Mouse (Mus musculus) CD8-positive naive resting alpha-beta T cell, adult 2 months (primary cell): ENCODE data around the gene Rwdd2b.

Experiments
- DNase-seq, 2 experiments: peaks; one replicate each; pipeline ENCODE4 v3.0.0; 2022; ENCODE audit warnings: low read depth in 2 of 2, low spot score in 2 of 2

Rwdd2b gene

GRCm38 (mm10) chr16:87440184-87440686, at the start of gene Rwdd2b:
TSS of gene Rwdd2b (minus strand) at chr16:87440573.
- peak; percentile 88 to 90 for DNase-seq

DNA sequence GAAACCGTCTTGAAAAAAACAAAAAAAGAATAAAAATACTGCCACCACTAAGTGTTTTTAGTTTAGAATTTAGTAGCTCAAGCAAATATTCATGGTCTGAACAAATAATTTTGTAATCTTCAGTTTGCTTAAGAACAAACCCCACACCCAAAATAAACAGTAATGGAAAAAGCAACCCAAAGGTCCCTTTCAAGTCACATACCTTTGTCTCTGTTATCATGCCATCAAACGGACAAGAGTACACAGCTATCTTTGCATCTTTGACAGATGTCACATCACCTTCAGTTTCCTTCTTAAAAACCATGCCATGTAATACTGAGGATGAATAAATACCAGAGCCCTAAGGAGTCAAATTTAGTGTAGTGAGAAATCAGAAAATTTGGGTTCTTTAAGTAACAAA, 48.2 kb upstream of the Rwdd2b start:
- DNase-seq, result no peak

DNA sequence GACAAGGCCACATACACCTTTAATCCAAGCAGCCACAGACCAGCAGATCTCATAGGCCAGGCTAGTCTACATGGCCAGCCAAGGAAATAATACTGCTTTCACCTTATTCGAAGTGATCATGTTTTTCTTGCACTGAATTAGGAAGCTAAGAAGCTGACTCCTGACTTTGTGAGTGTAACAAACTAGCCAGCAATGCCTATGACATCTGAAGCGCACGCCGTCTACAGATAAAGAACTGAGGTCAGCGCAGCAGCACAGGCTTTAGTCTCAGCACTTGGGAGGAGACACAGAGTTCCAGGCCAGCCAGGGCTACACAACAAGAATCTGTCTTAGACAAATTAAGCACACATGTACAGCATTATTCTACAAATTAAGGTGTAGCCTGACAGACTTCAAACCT, 46.4 kb upstream of the Rwdd2b start:
- no peak for DNase-seq

DNA sequence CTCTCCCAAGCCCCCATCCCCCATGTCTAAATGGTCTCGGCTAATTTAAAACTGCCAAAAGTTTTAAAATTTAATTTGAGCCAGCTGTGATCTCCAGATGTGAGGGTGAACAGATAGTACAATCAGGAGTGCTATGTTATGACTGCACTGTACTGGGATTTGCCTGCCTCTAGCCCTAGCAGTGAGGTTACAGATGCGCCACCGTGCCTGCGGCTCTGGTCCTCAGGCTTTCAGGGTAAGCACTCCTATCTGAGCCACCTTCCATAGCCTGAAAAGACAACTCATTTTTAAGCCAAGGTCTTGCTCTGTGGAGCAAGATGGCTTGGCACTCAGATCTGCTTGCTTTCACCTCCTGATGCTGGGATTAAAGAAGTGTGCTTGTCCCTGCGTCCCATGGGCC, 44.0 kb upstream of the Rwdd2b start:
- no peak for DNase-seq

DNA sequence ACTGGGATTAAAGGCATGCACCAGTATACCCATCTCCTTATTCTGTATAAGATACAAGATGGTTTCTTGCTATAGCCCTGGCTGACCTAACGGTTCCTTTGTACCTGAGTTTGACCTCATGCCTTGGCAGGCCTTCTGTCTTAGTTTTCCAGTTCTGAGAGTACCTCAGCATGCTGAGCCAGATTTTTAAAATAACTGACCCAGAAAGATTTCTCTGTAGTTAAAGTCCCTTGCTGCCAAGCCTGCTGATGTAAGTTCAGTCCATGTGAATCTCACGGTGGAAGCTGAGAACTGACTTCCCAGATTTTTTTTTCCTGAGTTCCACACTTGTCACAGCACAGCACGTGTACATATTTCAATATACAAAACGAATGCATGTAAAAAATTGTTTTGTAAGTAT, 30.2 kb upstream of the Rwdd2b start:
- DNase-seq, result no peak

GRCm38 (mm10) chr16:87458752-87459151, 18.4 kb upstream of the Rwdd2b start:
- no peak for DNase-seq

- DNase-seq, result peak in 1 of 2 experiments; percentile 40
These were observed 14.8 kb upstream of the Rwdd2b start for GRCm38 (mm10) chr16:87455180-87455611.

DNA sequence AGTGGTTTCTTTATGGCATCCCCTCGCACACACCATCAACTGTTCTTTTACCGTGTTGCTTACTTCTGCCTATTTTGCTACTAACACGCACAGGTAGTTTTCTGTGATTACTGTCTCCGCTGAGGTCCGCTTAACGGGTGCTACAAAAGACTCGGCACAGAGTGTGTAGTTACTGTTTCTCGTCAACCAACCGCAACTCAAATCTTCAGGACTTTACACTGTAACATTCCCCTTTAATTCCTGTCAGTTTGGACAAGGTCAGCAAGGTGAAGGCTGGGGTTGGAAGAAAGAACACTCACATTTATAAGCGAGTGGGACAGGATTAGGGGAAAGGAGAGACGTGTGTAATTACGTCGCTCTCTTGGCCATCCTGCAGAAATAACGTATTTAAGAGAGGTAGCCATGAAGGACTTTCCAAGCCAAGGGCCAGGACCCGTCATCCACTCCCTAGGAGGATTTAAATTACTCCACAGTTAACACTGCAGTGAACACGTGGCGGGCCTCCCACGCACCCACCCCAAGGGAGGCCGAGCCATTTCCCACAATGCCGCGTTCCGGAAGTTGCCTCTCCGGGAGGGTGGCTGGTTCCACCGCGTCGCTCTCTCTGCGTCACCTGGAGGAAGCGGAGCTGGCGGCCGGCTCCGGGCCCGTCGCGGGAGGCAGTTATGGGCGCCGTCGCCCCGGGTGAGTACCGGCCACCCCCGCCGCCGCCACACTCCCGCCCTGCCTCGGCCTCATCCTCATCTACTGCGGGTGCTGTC, 14.2 kb upstream of the Rwdd2b start, which contains the start of gene Usp16:
Usp16 (plus strand) TSS at position 285 of the 761 bp plus-strand sequence.
- DNase-seq, result peak; percentile 86 to 90

DNA sequence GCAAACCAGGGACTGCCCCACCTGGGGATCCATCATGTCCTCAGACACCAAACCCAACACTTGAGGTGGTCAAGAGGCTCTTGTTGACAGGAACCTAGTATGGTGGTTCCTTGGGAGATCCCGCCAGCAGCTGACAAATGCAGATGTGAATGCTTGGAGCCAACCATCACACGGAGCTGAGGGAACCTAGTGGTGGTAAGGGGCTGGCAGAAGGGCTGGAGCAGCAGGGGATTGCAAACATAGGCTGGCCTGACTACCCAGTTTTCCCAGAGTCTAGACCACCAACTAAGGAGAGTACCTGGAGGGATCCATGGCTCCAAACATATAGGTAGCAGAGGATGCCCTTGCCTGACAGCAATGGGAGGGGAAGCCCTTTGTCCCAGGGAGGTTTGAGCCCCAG, 12.9 kb upstream of the Rwdd2b start:
- DNase-seq, result no peak

DNA sequence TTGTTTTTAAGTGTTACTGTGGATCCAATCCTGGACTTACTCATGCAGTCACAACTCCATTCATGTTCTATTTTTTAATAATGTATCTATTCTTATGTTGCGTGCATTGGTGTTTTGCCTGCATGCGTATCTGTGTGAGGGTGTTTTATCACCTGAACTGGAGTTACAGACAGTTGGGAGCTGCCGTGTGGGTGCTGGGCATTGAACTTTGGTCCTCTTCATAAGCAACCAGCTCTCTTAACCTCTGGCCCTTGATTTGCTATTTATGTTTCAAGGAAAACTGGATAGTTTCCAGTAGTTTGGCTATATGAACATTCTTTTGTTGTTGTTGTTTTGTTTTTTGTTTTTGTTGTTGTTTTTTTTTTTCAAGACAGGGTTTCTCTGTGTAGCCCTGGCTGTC, 5.2 kb upstream of the Rwdd2b start:
- DNase-seq, result no peak

GRCm38 (mm10) chr16:87445110-87445509, 4.7 kb upstream of the Rwdd2b start:
- DNase-seq, result no peak

GRCm38 (mm10) chr16:87444071-87444470, 3.7 kb upstream of the Rwdd2b start:
- DNase-seq, result no peak

DNA sequence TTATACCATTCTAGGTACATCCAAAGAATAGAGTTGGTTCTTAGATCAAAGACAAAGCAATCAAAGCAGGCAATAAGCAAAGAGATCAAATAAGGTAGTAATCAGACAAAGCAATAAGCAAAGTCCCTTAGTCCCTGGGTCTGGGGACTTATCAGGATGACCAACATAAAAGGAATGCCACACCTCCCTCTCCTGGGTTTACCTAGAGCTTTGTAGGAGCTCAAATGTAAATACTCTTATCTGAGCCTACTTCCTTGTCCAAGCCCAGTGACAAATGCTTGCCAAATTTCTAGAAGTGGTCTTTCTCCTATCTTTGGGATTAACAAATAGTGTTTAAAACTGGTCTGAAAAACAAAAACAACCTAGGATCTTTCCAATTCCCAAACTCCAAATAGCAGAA, 2.9 kb upstream of the Rwdd2b start:
- no peak for DNase-seq

- no peak for DNase-seq
These were observed 1.9 kb upstream of the Rwdd2b start for GRCm38 (mm10) chr16:87442291-87442690.

- DNase-seq, result peak in 1 of 2 experiments; percentile 11
These were observed 716 bp upstream of the Rwdd2b start for GRCm38 (mm10) chr16:87441089-87441488.

- no peak for DNase-seq
These were observed 1.7 kb downstream of the Rwdd2b start for GRCm38 (mm10) chr16:87438697-87439096.

- DNase-seq, result no peak
These were observed 3.3 kb downstream of the Rwdd2b start for GRCm38 (mm10) chr16:87437096-87437495.

GRCm38 (mm10) chr16:87435411-87436205, 4.8 kb downstream of the Rwdd2b start:
- no peak for DNase-seq

- DNase-seq, result no peak
These were observed 5.4 kb downstream of the Rwdd2b start for GRCm38 (mm10) chr16:87434946-87435345.

DNA sequence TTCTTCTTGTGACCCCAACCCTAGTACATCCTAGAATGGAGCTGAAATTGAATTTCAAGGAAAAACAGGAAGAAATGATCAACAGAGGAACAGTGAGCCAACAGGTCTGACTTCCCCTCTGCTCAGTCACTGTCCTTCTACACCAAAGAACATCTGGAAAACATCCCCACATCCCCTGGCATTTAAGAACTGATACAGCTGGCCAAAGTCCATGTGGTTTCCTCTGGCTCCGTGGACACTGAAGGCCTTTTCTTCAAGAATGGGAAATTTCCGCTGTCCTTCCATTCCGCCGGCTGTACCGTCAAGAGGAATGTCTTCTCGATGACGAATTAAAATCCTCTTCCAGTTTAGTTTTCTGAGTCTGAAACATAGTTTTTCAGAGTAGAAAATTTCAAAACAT, 6.1 kb downstream of the Rwdd2b start:
- no peak for DNase-seq

DNA sequence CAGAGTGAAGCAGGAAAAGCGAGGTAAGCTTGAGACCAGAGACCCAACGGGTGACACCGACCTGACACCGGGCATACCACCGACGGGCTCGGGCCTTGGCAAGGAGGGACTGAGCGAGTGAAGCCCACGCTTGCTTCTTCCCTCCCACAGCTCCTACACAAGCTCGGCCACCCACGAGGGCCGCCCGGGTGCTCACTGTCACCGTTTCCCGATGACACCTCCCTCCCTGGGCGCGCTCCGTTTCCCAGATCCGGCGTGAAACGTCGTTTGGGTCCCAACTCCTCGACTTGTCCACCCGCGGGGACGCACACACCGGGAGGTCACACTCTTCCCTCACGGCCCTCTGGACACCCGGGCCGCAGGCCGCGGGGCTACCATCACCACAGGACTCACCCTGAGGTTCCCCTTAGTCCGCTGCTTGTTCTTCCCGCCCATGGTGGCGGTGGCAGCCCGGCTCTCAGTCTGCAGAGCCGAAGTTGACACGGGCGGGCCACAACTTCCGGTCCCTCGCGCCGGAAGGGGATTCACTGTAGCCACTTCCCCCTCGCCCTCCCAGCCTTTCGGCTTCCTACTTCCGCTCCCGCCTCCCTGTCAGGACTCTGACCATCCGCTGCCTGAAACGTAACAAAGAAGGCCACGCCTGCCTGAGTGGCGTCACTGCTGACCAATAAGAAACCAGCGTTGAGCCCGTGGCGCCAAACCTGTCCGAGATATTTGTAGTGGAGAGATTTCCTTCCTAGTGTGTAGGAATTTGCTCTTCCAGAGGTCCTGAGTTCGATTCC, 8.1 kb downstream of the Rwdd2b start, which contains the start of gene Ltn1:
Ltn1 (minus strand) TSS at position 580 of the 782 bp plus-strand sequence.
- peak; percentile 95 to 96 for DNase-seq
